In genomic region chr1:127242151-127242887, GRCm38 (mm10) we compare ENCODE assay signal across 12 mouse cellular contexts. TPM values are rescaled to one million over a fixed set of nuclear protein-coding genes. Genes with fewer than 3 reads are reported as not detected.
DNase-seq lines count a peak whose midpoint lies in the region; ATAC-seq and TF ChIP-seq lines count a peak whose summit lies in the region.
"Had no signal": no experiment of that assay in that cellular context is flagged by ENCODE, and none has a peak within 500 bp of the region (broad histone marks: within the 10 kb centered on the region; RNA-seq: fewer than 3 reads in every experiment).

No protein-coding gene starts in this region.

- no peak overlapping the region for H3K4me3 ChIP-seq in kidney, embryonic 16.5 days (ENCODE audit: low read length)
- no peak overlapping the region for H3K4me3 ChIP-seq in ES-Bruce4 (ENCODE audit: low read depth, low read length)
- peak overlapping the region; percentile 46 for H3K4me3 ChIP-seq in bone marrow macrophage, adult 2 months (ENCODE audit: insufficient read depth, low read length)
- peak overlapping the region; percentile 87 for H3K4me3 ChIP-seq in megakaryocyte, embryonic 14.5 days (replicated peaks)
- H3K4me3 ChIP-seq: forebrain, embryonic 12.5 days; neural tube, embryonic 13.5 days had no signal

- ATAC-seq in kidney, embryonic 16.5 days (ENCODE audit: low FRiP score, low TSS enrichment): no peak

- no peaks in the 10 kb centered on the region for H3K36me3 ChIP-seq in kidney, embryonic 16.5 days (ENCODE audit: insufficient read depth, low read length)
- H3K36me3 ChIP-seq in ES-Bruce4 (ENCODE audit: control insufficient read depth, insufficient read depth, low read length, poor library complexity, severe bottlenecking): no peaks in the 10 kb centered on the region
- peaks cover 21% of the 10 kb centered on the region for H3K36me3 ChIP-seq in megakaryocyte, embryonic 14.5 days (replicated peaks; ENCODE audit: low read length)
- H3K36me3 ChIP-seq: forebrain, embryonic 12.5 days; neural tube, embryonic 13.5 days had no signal

- DNase-seq in kidney, adult 9 months: no peak
- no peak for DNase-seq in cerebellum, adult 9-10 months
- no peak for DNase-seq in layer of hippocampus, adult 8-10 months (ENCODE audit: low spot score in 2 of 2)
- DNase-seq: embryo, embryonic 11 days; lung, postnatal 14 days had no signal

- no peaks in the 10 kb centered on the region for H3K9me3 ChIP-seq in kidney, embryonic 16.5 days (ENCODE audit: low read length)
- H3K9me3 ChIP-seq in ES-Bruce4 (replicated peaks; ENCODE audit: control insufficient read depth, insufficient read depth, low read length, poor library complexity, severe bottlenecking): no peaks in the 10 kb centered on the region
- H3K9me3 ChIP-seq in megakaryocyte, embryonic 14.5 days: no peaks in the 10 kb centered on the region
- H3K9me3 ChIP-seq: forebrain, embryonic 12.5 days; neural tube, embryonic 13.5 days had no signal

- H3K27me3 ChIP-seq in kidney, embryonic 16.5 days (ENCODE audit: insufficient read depth, low read length): no peaks in the 10 kb centered on the region
- H3K27me3 ChIP-seq in ES-Bruce4 (ENCODE audit: control insufficient read depth, insufficient read depth, low read length, poor library complexity, severe bottlenecking): no peaks in the 10 kb centered on the region
- H3K27me3 ChIP-seq in megakaryocyte, embryonic 14.5 days (replicated peaks): no peaks in the 10 kb centered on the region
- H3K27me3 ChIP-seq: forebrain, embryonic 12.5 days; neural tube, embryonic 13.5 days had no signal

- H3K4me1 ChIP-seq in kidney, embryonic 16.5 days (ENCODE audit: insufficient read depth, low read length): peaks cover 18% of the 10 kb centered on the region; the same call in 1 of the 2 replicates
- H3K4me1 ChIP-seq in ES-Bruce4 (ENCODE audit: control insufficient read depth, insufficient read depth, low read length): peaks cover 6% of the 10 kb centered on the region
- H3K4me1 ChIP-seq in bone marrow macrophage, adult 2 months (ENCODE audit: control insufficient read depth, insufficient read depth, low read length): peaks cover 76% of the 10 kb centered on the region
- peaks cover 74% of the 10 kb centered on the region for H3K4me1 ChIP-seq in megakaryocyte, embryonic 14.5 days

- TF ChIP-seq CTCF in ES-Bruce4 (IDR thresholded peaks at IDR 0.05; ENCODE audit: low read depth, low read length): no peak
- TF ChIP-seq CTCF in bone marrow macrophage, adult 2 months (IDR thresholded peaks at IDR 0.05; ENCODE audit: low read depth, low read length): no peak

- H3K9ac ChIP-seq in kidney, embryonic 16.5 days (replicated peaks; ENCODE audit: low read length): no peak overlapping the region
- no peak overlapping the region for H3K9ac ChIP-seq in ES-Bruce4 (ENCODE audit: low read depth, poor library complexity, severe bottlenecking)
- H3K9ac ChIP-seq: forebrain, embryonic 12.5 days; hindbrain, embryonic 14.5 days; neural tube, embryonic 13.5 days had no signal

- TF ChIP-seq POLR2A in ES-Bruce4 (IDR thresholded peaks at IDR 0.05; ENCODE audit: insufficient read depth, low read length): no peak
- no peak for TF ChIP-seq POLR2A in bone marrow macrophage, adult 2 months (IDR thresholded peaks at IDR 0.05; ENCODE audit: borderline replicate concordance, low read depth, low read length)

- H3K4me2 ChIP-seq in kidney, embryonic 16.5 days (replicated peaks; ENCODE audit: low read depth, low read length): no peak overlapping the region
- H3K4me2 ChIP-seq: forebrain, embryonic 12.5 days; hindbrain, embryonic 14.5 days; neural tube, embryonic 13.5 days had no signal

- peak overlapping the region; percentile 16; the same call in 1 of the 2 replicates for H3K27ac ChIP-seq in kidney, embryonic 16.5 days (ENCODE audit: low read length)
- H3K27ac ChIP-seq in ES-Bruce4 (ENCODE audit: insufficient read depth, low read length): no peak overlapping the region; the same call in 1 of the 2 replicates
- peak overlapping the region; percentile 90 for H3K27ac ChIP-seq in bone marrow macrophage, adult 2 months (ENCODE audit: insufficient read depth, low read depth, low read length)
- H3K27ac ChIP-seq: forebrain, embryonic 12.5 days; hindbrain, embryonic 14.5 days; neural tube, embryonic 13.5 days had no signal

- 77% methylated on average over 15 of the region's 15 CpGs for WGBS in kidney, embryonic 16.5 days

- 0 out of 2 replicates have a peak, but pooled peaks have one; percentile 30 for TF ChIP-seq EP300 in ES-Bruce4 (IDR thresholded peaks at IDR 0.05; ENCODE audit: insufficient read depth, low read depth, low read length)

RNA-seq across cellular contexts. Expression of gene Mgat5, which starts 37.5 kb away (rescaled TPM):
- polyA plus RNA-seq in kidney, embryonic 16.5 days (2015; fragmentation: Nextera tagmentation; extraction: Ambion mirVana): 8.1 and 9.7 TPM in 2 replicates
- polyA plus RNA-seq in ES-Bruce4 (2011; ENCODE audit: insufficient read depth, insufficient read length, low read depth, missing spikeins): 9.9 and 11.5 TPM in 2 replicates
- 20.4 and 22.7 TPM in 2 replicates for polyA plus RNA-seq in bone marrow macrophage, adult 2 months (2012; ENCODE audit: insufficient read depth, insufficient read length, missing spikeins)
- 0.91 and 2.4 TPM in 2 replicates for polyA plus RNA-seq in megakaryocyte, embryonic 14.5 days (2012; ENCODE audit: insufficient read depth, low replicate concordance)
- 10 to 100 TPM; 53.3 to 57.1 (median 55.1) TPM for total RNA-seq in layer of hippocampus, adult 8-10 months (2022)

Comparison
In these comparisons a context has a peak if more than half of its experiments do, and no peak if none do; other contexts are left out.
1. H3K4me3 ChIP-seq: peak in bone marrow macrophage, adult 2 months (single experiment) and megakaryocyte, embryonic 14.5 days (single experiment); none in kidney, embryonic 16.5 days (single experiment) and ES-Bruce4 (single experiment).